Mouse (Mus musculus): Measurements from ENCODE around the gene Coro1b.
A peak's percentile ranks its signal among the peaks of the same experiment; 100 is the strongest.
"Not testable (repeated sequence)": the region's sequence is repeated elsewhere in the genome, so short reads cannot be mapped to it uniquely, and the experiment has no call there.

Gene Coro1b

GRCm38 (mm10) chr19:4121097-4121805 is 27.2 kb upstream of the Coro1b start:
- DNase-seq: peak; percentile 99

- not testable (repeated sequence) for DNase-seq
Measured at GRCm38 (mm10) chr19:4121896-4122295, 26.5 kb upstream of the Coro1b start.

- no peak for DNase-seq
Measured at GRCm38 (mm10) chr19:4122411-4123370, 25.7 kb upstream of the Coro1b start.

GRCm38 (mm10) chr19:4124432-4124831 is 24.0 kb upstream of the Coro1b start:
- no peak for DNase-seq

GRCm38 (mm10) chr19:4125268-4125667 is 23.2 kb upstream of the Coro1b start:
- not testable (repeated sequence) for DNase-seq

- DNase-seq: peak; percentile 99
Measured at GRCm38 (mm10) chr19:4125741-4126696, 22.4 kb upstream of the Coro1b start, which contains the start of gene Aip. TSS of gene Aip (minus strand) at chr19:4125858.

- no peak for DNase-seq
Measured at GRCm38 (mm10) chr19:4126759-4127495, 21.5 kb upstream of the Coro1b start.

GRCm38 (mm10) chr19:4129462-4129861 is 19.0 kb upstream of the Coro1b start:
- no peak for DNase-seq

GRCm38 (mm10) chr19:4130106-4130505 is 18.3 kb upstream of the Coro1b start:
- no peak for DNase-seq

GRCm38 (mm10) chr19:4131075-4131474 is 17.3 kb upstream of the Coro1b start:
- DNase-seq: no peak

- DNase-seq: no peak
Measured at GRCm38 (mm10) chr19:4131768-4132167, 16.7 kb upstream of the Coro1b start.

- DNase-seq: no peak
Measured at GRCm38 (mm10) chr19:4134354-4134753, 14.1 kb upstream of the Coro1b start.

- not testable (repeated sequence) for DNase-seq
Measured at GRCm38 (mm10) chr19:4135229-4135962, 13.0 kb upstream of the Coro1b start.

- DNase-seq: not testable (repeated sequence)
Measured at GRCm38 (mm10) chr19:4135963-4136345, 12.5 kb upstream of the Coro1b start.

- no peak for DNase-seq
Measured at GRCm38 (mm10) chr19:4136463-4136862, 12.0 kb upstream of the Coro1b start.

GRCm38 (mm10) chr19:4137913-4138312 is 10.5 kb upstream of the Coro1b start:
- no peak for DNase-seq

GRCm38 (mm10) chr19:4139446-4139845 is 9.0 kb upstream of the Coro1b start, which contains the start of gene Gpr152:
TSS of gene Gpr152 (plus strand) at chr19:4139787.
- DNase-seq: no peak

GRCm38 (mm10) chr19:4140147-4140546 is 8.3 kb upstream of the Coro1b start:
- DNase-seq: no peak

- no peak for DNase-seq
Measured at GRCm38 (mm10) chr19:4142416-4143173, 5.8 kb upstream of the Coro1b start.

- no peak for DNase-seq
Measured at GRCm38 (mm10) chr19:4143759-4144268, 4.6 kb upstream of the Coro1b start, which contains the start of gene Cabp4. TSS of gene Cabp4 (minus strand) at chr19:4144033.
